In genomic region chr10:19687686-19688085, GRCm38 (mm10) we compare ENCODE assay signal across 25 mouse cellular contexts. TPM values are rescaled to one million over a fixed set of nuclear protein-coding genes. Genes with fewer than 3 reads are reported as not detected.
A peak's percentile ranks its signal among the peaks of the same experiment; 100 is the strongest.
DNase-seq lines count a peak whose midpoint lies in the region; ATAC-seq and TF ChIP-seq lines count a peak whose summit lies in the region.
"Had no signal": no experiment of that assay in that cellular context is flagged by ENCODE, and none has a peak within 500 bp of the region (broad histone marks: within the 10 kb centered on the region; RNA-seq: fewer than 3 reads in every experiment).

No protein-coding gene starts in this region.

- no peak overlapping the region for H3K4me2 ChIP-seq in heart, embryonic 11.5 days
- H3K4me2 ChIP-seq: embryonic facial prominence, embryonic 15.5 days; heart, embryonic 12.5 days; hindbrain, embryonic 14.5 days had no signal

- H3K36me3 ChIP-seq in heart, embryonic 11.5 days (ENCODE audit: control insufficient read depth, insufficient read depth, low read length) = no peaks in the 10 kb centered on the region
- H3K36me3 ChIP-seq: embryonic facial prominence, embryonic 15.5 days; forebrain, embryonic 10.5 days; heart, embryonic 12.5 days; hindbrain, embryonic 10.5 days had no signal

- no peak overlapping the region for H3K9ac ChIP-seq in heart, embryonic 11.5 days (ENCODE audit: low read depth, low read length)
- H3K9ac ChIP-seq: embryonic facial prominence, embryonic 15.5 days; heart, embryonic 12.5 days; hindbrain, embryonic 14.5 days had no signal

- H3K27me3 ChIP-seq in heart, embryonic 11.5 days (ENCODE audit: control insufficient read depth, insufficient read depth, low read length) = no peaks in the 10 kb centered on the region
- H3K27me3 ChIP-seq: embryonic facial prominence, embryonic 15.5 days; heart, embryonic 12.5 days had no signal

- H3K4me1 ChIP-seq in heart, embryonic 11.5 days (ENCODE audit: control insufficient read depth, insufficient read depth, low read length) = peaks cover 2% of the 10 kb centered on the region
- H3K4me1 ChIP-seq: embryonic facial prominence, embryonic 15.5 days; forebrain, embryonic 10.5 days; hindbrain, embryonic 10.5 days had no signal

- H3K4me3 ChIP-seq in heart, embryonic 11.5 days (ENCODE audit: low read depth, low read length) = no peak overlapping the region
- no peak overlapping the region for H3K4me3 ChIP-seq in gastrocnemius, adult 2 months
- H3K4me3 ChIP-seq: embryonic facial prominence, embryonic 15.5 days; erythroblast, embryonic 14.5 days; forebrain, embryonic 10.5 days; heart, adult 2 months; heart, embryonic 12.5 days; hindbrain, embryonic 10.5 days had no signal

- TF ChIP-seq CTCF in gastrocnemius, adult 2 months (IDR thresholded peaks at IDR 0.05) = no peak

- ATAC-seq in heart, embryonic 11.5 days (replicated peaks; ENCODE audit: insufficient number of reproducible peaks, low FRiP score, low TSS enrichment) = no peak
- ATAC-seq in granulocyte monocyte progenitor cell, adult 5-6 weeks (replicated peaks; ENCODE audit: poor library complexity, severe bottlenecking) = peak; percentile 52
- ATAC-seq: forebrain, embryonic 14.5 days; intestine, embryonic 16.5 days had no signal

- peaks cover 3% of the 10 kb centered on the region; the same call in 1 of the 2 replicates for H3K9me3 ChIP-seq in heart, embryonic 11.5 days (replicated peaks; ENCODE audit: control insufficient read depth, low read length)
- H3K9me3 ChIP-seq: embryonic facial prominence, embryonic 15.5 days; forebrain, embryonic 10.5 days; heart, embryonic 12.5 days had no signal

- intact Hi-C loops in gastrocnemius, adult 2 months (cut with DNase I) = no loop called here

- WGBS in heart, embryonic 11.5 days (ENCODE audit: insufficient replicate concordance) = 74% methylated on average over 3 of the region's 3 CpGs

- H3K27ac ChIP-seq in heart, embryonic 11.5 days (ENCODE audit: low read depth, low read length) = no peak overlapping the region
- no peak overlapping the region for H3K27ac ChIP-seq in gastrocnemius, adult 2 months
- H3K27ac ChIP-seq: embryonic facial prominence, embryonic 15.5 days; forebrain, embryonic 10.5 days; heart, adult 2 months; hindbrain, embryonic 10.5 days; hindbrain, embryonic 14.5 days had no signal

- DNase-seq in heart, adult 11 months = peak; percentile 19
- DNase-seq in monocyte, adult 2 months (ENCODE audit: low read depth in 1 of 2, low spot score in 2 of 2) = peak; percentile 40 to 57
- no peak for DNase-seq in embryo, embryonic 10 days (ENCODE audit: low spot score)
- DNase-seq in gastrocnemius, adult 2 months = no peak
- no peak for DNase-seq in urinary bladder, adult 18-20 months (ENCODE audit: low spot score in 2 of 2)
- DNase-seq: adrenal gland, postnatal 14 days; cerebellum, adult 18-20 months; cerebellum, adult 9-11 months; cerebellum, postnatal 36 days; embryo, embryonic 11 days; gastrocnemius, postnatal 25 days; heart, adult 2 months had no signal

RNA-seq across cellular contexts. Expression of gene Il20ra, which starts 24.7 kb away (rescaled TPM):
- polyA plus RNA-seq in heart, embryonic 11.5 days (2014; fragmentation: Nextera tagmentation; extraction: Ambion mirVana) = 0.11 and 0.24 TPM in 2 replicates
- total RNA-seq in granulocyte monocyte progenitor cell, adult 5-6 weeks (2014; fragmentation: Nextera tagmentation) = 0.80 and 1.5 TPM in 2 replicates
- total RNA-seq in granulocyte monocyte progenitor cell, adult 5-6 weeks (2017) = not detected in 2 replicates
- total RNA-seq in gastrocnemius, adult 2 months (2021) = not detected
- total RNA-seq: ES-E14; gastrocnemius, postnatal 25 days; heart, adult 2 months; heart, postnatal 25 days had no signal
- polyA plus RNA-seq: C2C12; forebrain, embryonic 14.5 days; heart, adult 2 months; heart, embryonic 12.5 days had no signal

Comparison
In these comparisons a context has a peak if more than half of its experiments do, and no peak if none do; other contexts are left out.
1. DNase-seq: peak in heart, adult 11 months (single experiment) and monocyte, adult 2 months (2 of 2); none in embryo, embryonic 10 days (single experiment), gastrocnemius, adult 2 months (single experiment) and urinary bladder, adult 18-20 months (0 of 2).